Mouse (Mus musculus) forelimb bud, embryonic 11.5 days (tissue): ENCODE data around the gene Zcchc9.

Source experiments
- DNase-seq: peaks from one replicate; pipeline ENCODE4 v3.0.0-alpha.2; 2012; ENCODE audit warnings: low read depth, low spot score

The Zcchc9 gene

GRCm38 (mm10) chr13:91761654-91762445 is 45.7 kb downstream of the Zcchc9 start:
- DNase-seq = no peak

GRCm38 (mm10) chr13:91760302-91761050 is 47.0 kb downstream of the Zcchc9 start:
- no peak for DNase-seq

GRCm38 (mm10) chr13:91759791-91760190 is 47.7 kb downstream of the Zcchc9 start:
- DNase-seq = no peak

- DNase-seq = no peak
Measured at GRCm38 (mm10) chr13:91758316-91759048, 49.0 kb downstream of the Zcchc9 start.

GRCm38 (mm10) chr13:91756230-91756629 is 51.3 kb downstream of the Zcchc9 start:
- DNase-seq = no peak

GRCm38 (mm10) chr13:91754762-91755161 is 52.7 kb downstream of the Zcchc9 start:
- DNase-seq = no peak

- DNase-seq = no peak
Measured at GRCm38 (mm10) chr13:91753724-91754123, 53.8 kb downstream of the Zcchc9 start.

- DNase-seq = no peak
Measured at GRCm38 (mm10) chr13:91749981-91750380, 57.5 kb downstream of the Zcchc9 start.

- DNase-seq = no peak
Measured at GRCm38 (mm10) chr13:91748401-91748800, 59.1 kb downstream of the Zcchc9 start.
